Mouse (Mus musculus) brown adipose tissue, adult 24 weeks (tissue): ENCODE results near the gene Mesp1. TPM values are rescaled to one million over a fixed set of nuclear protein-coding genes. Genes with fewer than 3 reads are reported as not detected.

Experiments used
- H3K27ac ChIP-seq: fragments of 200-500 bp; replicated peaks from 2 replicates; pipeline ENCODE4 v1.5.1; 2012; ENCODE audit warnings: low read depth, mild to moderate bottlenecking, low read length
- H3K4me1 ChIP-seq: fragments of 200-500 bp; 2 replicates; pipeline ENCODE4 v1.6.1; 2012; ENCODE audit warnings: low read length, mixed read lengths; ENCODE audit not compliant: control insufficient read depth, insufficient read depth, insufficient read length
- H3K4me3 ChIP-seq: fragments of 200-500 bp; 2 replicates; pipeline ENCODE4 v1.5.1; 2012; ENCODE audit warnings: low read depth, mild to moderate bottlenecking, low read length, moderate library complexity; ENCODE audit not compliant: insufficient read depth
- polyA plus RNA-seq: library from polyadenylated mRNA; stranded (reverse); fragments of >200 nt; gene quantifications from 2 replicates; pipeline ENCODE4 v1.2.4, GENCODE M21; 2012; ENCODE audit not compliant: missing spikeins, insufficient read depth, insufficient read length

Mesp1 gene
- not detected in 2 replicates for polyA plus RNA-seq

DNA sequence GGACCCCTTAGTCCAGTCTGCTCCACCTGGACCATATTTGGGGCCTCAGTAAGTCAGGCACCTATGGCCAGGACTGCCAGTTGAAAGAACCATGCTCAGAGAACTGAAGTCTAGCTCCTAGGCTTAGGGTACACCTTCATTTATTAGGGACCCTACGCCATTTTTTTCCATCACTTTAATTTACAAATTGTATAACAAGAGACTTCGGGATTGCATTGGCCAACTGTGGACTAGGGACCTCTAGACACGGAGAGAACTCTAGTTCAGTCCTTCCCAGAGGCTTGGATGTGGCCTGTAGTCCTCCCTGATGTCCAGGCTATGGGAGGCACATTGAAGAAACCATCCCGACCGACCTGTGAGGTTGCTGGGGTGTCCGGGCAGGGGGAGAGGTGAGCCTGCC is at the start of gene Mesp1:
Mesp1 (minus strand) TSS at position 101 of the 400 bp plus-strand sequence.
- Histone ChIP-seq H3K4me3 (peak within 1 kb of the TSS; percentile 54), H3K4me1 (0 out of 2 replicates have a peak, but pooled peaks cover 3% of the 10 kb centered on the region), H3K27ac (no peak within 1 kb of the TSS)

- Histone ChIP-seq H3K27ac (no peak overlapping the region), H3K4me3 (no peak overlapping the region)
These were observed 48.6 kb upstream of the Mesp1 start for GRCm38 (mm10) chr7:79842163-79842562.

DNA sequence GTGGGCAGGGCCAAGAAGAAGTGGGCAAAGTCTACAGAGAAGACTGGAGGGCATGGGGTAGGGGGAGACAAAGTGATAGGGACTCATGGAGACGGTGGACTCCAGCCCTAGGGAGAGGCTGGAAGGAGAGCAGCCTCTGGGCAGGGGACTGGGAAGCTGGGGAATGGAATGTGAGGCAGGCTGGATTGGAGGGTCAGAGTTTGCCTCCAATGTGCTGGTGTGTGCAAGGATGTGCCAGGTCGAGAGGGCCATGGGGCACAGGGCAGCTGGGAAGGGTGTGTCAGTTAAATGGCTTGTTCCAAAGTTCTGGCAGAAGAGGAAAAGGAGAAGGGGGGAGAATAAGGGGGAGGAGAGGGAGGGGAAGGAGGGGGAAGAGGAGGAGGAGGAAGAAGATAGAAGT is 43.7 kb upstream of the Mesp1 start:
- Histone ChIP-seq H3K4me1 (no peaks in the 10 kb centered on the region), H3K4me3 (no peak overlapping the region), H3K27ac (no peak overlapping the region)

More at GRCm38 (mm10) chr7:79842163-79842562, 48.6 kb upstream of the Mesp1 start:
- H3K4me1 ChIP-seq, result no peaks in the 10 kb centered on the region

GRCm38 (mm10) chr7:79835196-79835595 is 41.6 kb upstream of the Mesp1 start:
- H3K27ac ChIP-seq, result no peak overlapping the region
- no peaks in the 10 kb centered on the region for H3K4me1 ChIP-seq
- no peak overlapping the region for H3K4me3 ChIP-seq

GRCm38 (mm10) chr7:79832980-79833379 is 39.4 kb upstream of the Mesp1 start:
- Histone ChIP-seq H3K4me3 (no peak overlapping the region), H3K4me1 (no peaks in the 10 kb centered on the region), H3K27ac (no peak overlapping the region)

DNA sequence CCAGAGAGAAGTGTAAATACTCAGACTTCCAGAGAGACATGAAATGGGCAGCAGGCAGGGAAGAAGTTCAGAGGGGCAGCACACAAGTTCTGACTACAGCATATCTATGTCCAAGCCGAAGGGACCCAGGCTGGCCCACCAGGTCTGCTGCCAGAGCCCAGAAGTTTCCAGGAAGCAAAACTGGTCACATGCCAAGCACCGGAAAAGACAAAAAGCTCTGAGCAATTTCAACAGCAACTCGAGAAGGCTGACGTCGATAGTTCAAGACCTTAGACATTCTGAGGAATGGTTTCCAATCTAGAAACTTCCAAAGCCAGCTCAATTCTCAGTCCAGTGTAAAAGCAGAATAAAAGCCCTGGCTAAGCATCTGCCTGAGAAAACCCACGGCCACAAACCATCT is 38.0 kb upstream of the Mesp1 start:
- Histone ChIP-seq H3K4me1 (no peaks in the 10 kb centered on the region), H3K4me3 (no peak overlapping the region), H3K27ac (peak overlapping the region; percentile 32; the same call in 1 of the 2 replicates)

GRCm38 (mm10) chr7:79831145-79831544 is 37.6 kb upstream of the Mesp1 start:
- peak overlapping the region; percentile 32; the same call in 1 of the 2 replicates for H3K27ac ChIP-seq
- no peaks in the 10 kb centered on the region for H3K4me1 ChIP-seq
- H3K4me3 ChIP-seq, result no peak overlapping the region

DNA sequence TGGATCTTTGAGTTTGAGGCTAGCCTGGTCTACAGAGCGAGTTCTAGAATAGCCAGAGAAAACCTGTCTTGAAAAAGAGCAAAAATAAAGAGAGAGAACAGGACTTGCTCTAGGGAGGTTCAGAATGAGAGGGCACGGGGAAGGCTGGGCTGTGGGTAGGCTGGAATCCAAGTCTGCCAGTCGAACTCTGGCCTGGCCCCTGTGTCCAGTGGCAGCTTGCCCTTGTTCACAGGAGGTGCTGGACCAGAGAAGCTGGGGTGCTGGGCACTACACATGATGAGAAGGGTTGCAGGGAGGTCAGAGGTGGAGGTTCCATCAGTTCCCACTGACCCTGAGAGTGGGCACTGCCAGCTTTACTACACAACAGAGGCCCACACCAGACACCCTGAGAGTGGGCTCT is 34.8 kb upstream of the Mesp1 start:
- Histone ChIP-seq H3K27ac (no peak overlapping the region), H3K4me3 (no peak overlapping the region), H3K4me1 (no peaks in the 10 kb centered on the region)

- Histone ChIP-seq H3K4me1 (no peaks in the 10 kb centered on the region), H3K27ac (no peak overlapping the region), H3K4me3 (no peak overlapping the region)
These were observed 28.6 kb upstream of the Mesp1 start for GRCm38 (mm10) chr7:79822092-79822695.

DNA sequence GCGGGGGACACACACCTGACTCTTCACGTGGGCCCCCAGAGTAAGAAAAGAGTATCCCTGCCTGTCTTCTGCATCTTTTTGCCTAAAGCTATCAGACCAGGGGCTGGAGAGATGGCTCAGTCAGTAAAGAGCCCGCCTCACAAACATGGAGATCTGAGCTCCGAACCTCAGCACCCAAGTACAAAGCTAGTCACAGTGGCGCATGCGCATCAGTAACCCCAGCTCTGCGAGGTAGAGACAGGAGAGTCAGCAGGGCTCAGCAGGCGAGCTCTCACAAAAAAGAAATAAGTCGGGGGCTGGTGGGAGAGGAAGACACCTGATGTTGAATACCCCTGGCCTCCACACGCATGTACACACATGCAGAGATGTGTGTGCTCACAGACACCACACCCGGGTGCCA is 26.4 kb upstream of the Mesp1 start:
- H3K4me3 ChIP-seq, result no peak overlapping the region
- no peak overlapping the region for H3K27ac ChIP-seq
- H3K4me1 ChIP-seq, result no peaks in the 10 kb centered on the region

DNA sequence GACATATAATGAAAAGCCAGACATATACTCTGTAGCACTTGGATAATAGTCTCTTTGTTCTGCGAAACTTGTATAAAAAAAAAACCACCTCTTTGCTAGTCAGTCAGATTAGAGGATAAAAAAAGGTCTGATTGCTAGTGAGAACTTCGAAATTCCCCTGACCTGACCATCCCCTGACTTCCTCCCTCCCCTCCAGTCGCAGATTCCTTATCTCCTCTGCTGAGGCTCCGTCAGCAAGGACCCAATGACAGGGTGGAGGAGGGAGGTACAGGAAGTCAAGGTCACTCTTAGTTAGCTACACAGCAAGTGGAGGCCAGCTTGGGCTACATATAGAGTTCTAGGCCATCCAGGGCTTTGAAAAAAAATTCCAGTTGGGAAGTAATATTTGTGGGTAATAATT is 25.9 kb upstream of the Mesp1 start:
- Histone ChIP-seq H3K4me3 (no peak overlapping the region), H3K4me1 (no peaks in the 10 kb centered on the region), H3K27ac (no peak overlapping the region)

GRCm38 (mm10) chr7:79818321-79818720 is 24.7 kb upstream of the Mesp1 start:
- Histone ChIP-seq H3K27ac (no peak overlapping the region), H3K4me1 (no peaks in the 10 kb centered on the region), H3K4me3 (no peak overlapping the region)

- Histone ChIP-seq H3K27ac (no peak overlapping the region), H3K4me3 (no peak overlapping the region), H3K4me1 (no peaks in the 10 kb centered on the region)
These were observed 19.8 kb upstream of the Mesp1 start for GRCm38 (mm10) chr7:79813409-79813808.

DNA sequence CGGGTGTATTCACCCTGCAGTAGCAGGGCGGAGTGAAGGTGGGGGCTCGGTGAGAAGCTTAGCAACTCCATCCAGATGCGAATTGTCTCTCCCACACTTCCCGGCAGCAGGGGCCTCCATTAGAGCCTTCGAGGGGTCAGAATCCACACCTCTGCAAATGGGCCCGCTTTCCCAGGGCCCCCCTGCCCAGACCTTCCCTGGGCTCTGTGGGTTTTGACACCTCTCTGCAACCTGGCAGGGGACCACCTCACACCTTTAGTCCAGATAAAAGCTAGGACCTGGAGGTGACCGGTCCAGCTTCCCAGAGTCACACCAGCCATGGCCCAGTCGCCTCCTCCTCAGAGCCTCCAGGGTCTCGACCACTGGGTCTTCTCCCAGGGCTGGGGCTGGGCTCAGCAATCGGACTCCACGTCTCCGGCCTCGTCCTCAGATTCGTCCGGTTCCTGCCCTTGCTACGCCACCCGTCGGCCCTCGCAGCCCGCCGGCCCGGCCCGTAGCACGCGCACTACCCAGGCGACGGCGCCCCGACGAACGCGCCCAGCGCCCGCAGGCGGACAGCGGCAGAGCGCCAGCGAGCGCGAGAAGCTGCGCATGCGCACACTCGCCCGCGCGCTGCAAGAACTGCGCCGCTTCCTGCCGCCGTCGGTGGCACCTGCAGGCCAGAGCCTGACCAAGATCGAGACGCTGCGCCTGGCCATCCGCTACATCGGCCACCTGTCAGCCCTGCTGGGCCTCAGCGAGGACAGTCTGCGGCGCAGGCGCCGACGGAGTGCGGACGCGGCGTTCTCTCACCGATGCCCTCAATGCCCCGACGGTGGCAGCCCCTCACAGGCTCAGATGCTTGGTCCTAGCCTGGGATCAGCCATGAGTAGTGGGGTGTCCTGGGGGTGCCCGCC is 17.3 kb upstream of the Mesp1 start, which contains the start of gene Mesp2:
Mesp2 (plus strand) TSS at position 117 of the 896 bp plus-strand sequence.
- Histone ChIP-seq H3K4me3 (peak within 1 kb of the TSS; percentile 28; the same call in 1 of the 2 replicates), H3K4me1 (no peaks in the 10 kb centered on the region), H3K27ac (no peak within 1 kb of the TSS)

DNA sequence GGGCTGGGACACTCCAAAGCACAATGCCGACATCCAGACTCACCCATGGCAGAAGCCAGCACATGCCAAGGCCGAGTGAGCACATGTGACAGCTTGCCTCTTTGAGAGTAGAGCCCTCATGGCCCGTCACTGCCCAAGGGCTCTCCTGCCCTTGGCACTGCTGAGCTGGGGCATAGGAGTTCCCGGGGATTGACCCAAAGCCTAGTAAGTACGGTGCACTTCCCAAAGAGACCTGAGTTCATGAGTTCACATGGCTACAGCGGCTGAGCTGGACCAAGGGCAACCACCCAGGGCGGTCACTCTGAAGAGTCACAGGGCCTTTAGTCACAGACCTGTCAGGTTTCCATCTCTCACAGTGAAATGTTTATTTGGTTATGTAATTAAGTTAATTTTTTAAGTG is 15.0 kb upstream of the Mesp1 start:
- Histone ChIP-seq H3K4me1 (no peaks in the 10 kb centered on the region), H3K4me3 (no peak overlapping the region), H3K27ac (no peak overlapping the region)
